Mouse (Mus musculus) embryonic stem cell, embryonic (primary cell): ENCODE data around the gene Mrps12.

ENCODE experiments used
- CTCF ChIA-PET, 4 experiments: fragments of 300-600 bp in 2 of 4; fragments of 350-600 bp in 2 of 4; sonication (Branson Sonifier 250); formaldehyde crosslinking; loops; one replicate each; lab custom pipeline; 2022; ENCODE audit warnings: inconsistent platforms in 2 of 4; lab: Charles Lee
- POLR2A ChIA-PET, 4 experiments: fragments of 300-600 bp in 2 of 4; fragments of 350-600 bp in 2 of 4; sonication (Branson Sonifier 250); formaldehyde crosslinking; loops; one replicate each; lab custom pipeline; 2022; ENCODE audit warnings: antibody characterized with exemption in 4 of 4, inconsistent platforms in 1 of 4; lab: Charles Lee

Mrps12 gene

DNA sequence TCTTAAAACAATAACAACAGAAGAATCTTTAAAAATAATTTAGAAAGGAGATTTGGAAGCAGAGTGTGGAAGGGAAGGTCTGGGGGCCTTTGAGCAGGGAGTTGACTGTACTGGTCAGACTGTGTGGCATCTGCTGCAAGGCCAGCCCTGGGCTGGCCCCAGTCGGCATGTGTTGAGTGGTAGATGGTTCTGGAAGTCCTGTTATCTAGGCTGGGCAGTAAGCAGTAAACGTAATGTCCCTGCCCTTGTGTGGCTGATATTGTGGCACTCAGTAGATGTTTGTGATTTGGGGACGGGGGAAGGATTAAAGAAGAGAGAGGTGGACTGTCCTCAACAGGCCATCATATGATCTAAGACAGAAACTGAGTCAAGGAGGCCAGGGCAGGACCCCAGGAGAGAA is 28.7 kb upstream of the Mrps12 start:
- ChIA-PET CTCF (interaction anchor here in 2 of 4 experiments (1.1 to 1.4 kb wide), 2 partner anchors 9 to 10 kb away, joined by 3 to 4 read pairs; no protein-coding TSS in a partner anchor), POLR2A (interaction anchor here in 3 of 4 experiments (0.5 to 1.4 kb wide), 7 partner anchors 10 to 1542 kb away, joined by 3 to 6 read pairs (median 4); no protein-coding TSS in a partner anchor)

DNA sequence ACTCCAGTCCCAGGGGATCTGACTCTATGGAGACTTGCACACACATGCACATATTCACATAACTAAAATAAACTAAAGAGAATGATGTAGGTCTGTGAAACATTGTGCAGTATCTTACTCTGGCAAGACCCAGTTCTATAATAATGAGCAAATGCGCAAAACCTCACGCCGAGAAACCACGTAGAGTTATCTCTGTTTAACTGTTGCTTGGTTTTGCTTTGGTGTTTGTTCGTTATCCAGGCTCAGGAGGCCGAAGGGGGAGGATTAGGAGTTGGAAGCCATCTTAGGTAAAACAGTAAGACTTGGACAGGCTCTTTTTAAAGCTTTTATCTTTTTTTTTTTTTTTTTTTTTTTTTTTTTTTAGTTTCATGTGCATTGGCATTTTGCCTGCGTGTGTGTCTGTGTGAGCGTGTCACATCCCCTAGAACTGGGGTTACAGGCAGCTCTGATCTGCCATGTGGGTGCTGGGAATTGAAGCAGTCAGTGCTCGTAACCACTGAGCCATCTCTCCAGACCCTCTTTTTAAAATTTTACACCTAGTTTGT is 27.9 kb upstream of the Mrps12 start:
- POLR2A ChIA-PET = interaction anchor here in 2 of 4 experiments (0.6 to 1.4 kb wide), 6 partner anchors 16 to 1541 kb away, joined by 3 to 6 read pairs (median 4); partner anchors contain the start of genes Mrps12 (in 1 of the 2) and Sars2 (in 1 of the 2)

DNA sequence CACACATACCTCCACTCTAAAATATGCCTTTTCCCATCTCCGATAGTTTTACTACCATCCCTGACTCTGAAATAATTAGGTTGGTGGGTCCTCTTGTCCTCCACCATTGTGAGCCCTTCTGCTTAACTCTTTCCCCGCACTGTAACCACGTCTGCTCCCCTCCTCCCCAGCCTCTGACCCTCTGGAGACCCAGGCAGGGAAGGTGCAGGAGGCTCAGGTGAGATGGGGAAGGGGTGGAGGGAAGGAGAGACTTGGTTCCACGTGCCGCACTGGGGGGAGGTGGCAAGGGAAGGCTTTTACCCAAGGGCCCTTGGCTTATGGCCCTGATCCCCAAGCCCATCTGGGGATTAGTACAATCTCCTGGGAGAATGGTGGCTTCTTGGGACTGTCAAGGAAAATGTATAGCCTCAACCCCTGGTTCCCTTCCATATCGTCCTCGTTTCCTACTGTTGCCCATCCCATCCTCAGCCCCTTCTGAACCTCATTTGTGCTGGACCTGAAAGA is 25.9 kb upstream of the Mrps12 start, which contains the start of gene Nfkbib:
Gene Nfkbib (minus strand): TSS at position 51 of the 504 bp plus-strand sequence.
- ChIA-PET POLR2A (interaction anchor here in 1 of 4 experiments (1.0 kb wide), 1 partner anchor 13 kb away, joined by 4 read pairs; no protein-coding TSS in a partner anchor), CTCF (no interaction called here)

More for the DNA sequence above, 27.9 kb upstream of the Mrps12 start:
- CTCF ChIA-PET = interaction anchor here in 1 of 4 experiments (0.6 kb wide), 3 partner anchors 25 to 284 kb away, joined by 3 to 6 read pairs (median 4); no protein-coding TSS in a partner anchor

DNA sequence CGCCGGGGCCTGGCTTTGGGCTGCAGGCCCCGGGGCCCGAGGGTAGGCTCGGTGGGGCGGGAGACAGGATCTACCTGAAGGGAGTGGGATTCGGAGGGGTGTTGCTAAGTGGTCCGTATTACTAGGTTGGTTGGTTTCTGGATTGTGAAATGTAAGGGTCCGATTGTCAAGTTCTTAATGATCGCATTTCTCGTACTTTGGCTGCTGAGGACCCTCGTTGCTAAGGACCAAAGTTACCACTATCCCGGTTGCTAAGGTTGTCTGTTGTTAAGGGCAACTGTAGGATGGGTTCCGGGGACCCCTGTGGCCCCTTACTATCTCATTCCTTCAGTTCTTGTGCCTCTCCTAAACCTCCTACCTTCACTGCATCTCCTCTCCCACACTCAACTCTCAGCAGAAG is 25.3 kb upstream of the Mrps12 start:
- POLR2A ChIA-PET = interaction anchor here in 3 of 4 experiments (0.5 to 5.5 kb wide), 74 partner anchors 8 to 1216 kb away, joined by 3 to 40 read pairs (median 4); partner anchors contain the start of genes Mrps12 (in 3 of the 3), Sars2 (in 3 of the 3), Ccer2 (in 2 of the 3) and Actn4 (in 1 of the 3)
- CTCF ChIA-PET = interaction anchor here (0.5 to 1.7 kb wide), 17 partner anchors 9 to 330 kb away, joined by 3 to 23 read pairs (median 3); partner anchors contain the start of genes Mrps12 (in 2 of the 4), Sars2 (in 2 of the 4), Eif3k (in 1 of the 4) and Fbxo17 (in 1 of the 4)

DNA sequence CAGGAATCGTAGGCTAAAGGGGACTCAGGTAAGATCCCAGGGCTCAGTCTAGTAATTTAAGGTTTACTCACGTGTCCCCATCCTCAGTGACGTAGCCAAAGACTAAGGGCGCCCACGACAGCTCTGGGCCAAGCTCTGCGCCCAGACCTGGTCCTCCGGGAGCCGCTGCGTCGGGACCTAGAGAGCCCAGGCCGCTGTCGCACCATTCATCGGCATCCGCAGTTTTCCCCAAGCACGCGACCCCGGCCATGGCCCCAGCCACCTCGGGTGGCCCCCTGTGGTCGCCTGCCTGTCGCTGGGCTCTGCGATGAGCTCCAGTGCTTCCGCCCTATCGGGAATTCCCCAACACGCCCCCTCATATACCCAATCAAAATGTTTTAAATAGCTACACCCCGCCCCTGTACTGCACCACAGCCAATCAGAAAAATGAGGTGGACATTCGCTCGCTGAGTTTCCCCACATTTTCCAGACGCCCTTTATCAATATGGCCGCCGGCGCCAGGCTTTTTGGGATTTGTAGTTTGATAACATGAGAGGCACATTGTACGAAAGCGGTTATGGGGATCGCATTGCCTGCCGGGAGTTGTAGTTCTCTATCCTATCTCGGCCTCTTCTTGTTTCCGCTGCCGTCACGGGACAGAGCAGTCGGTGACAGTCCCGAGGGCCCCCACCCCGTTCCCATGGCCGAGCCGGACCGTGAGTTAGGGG is 24.7 kb upstream of the Mrps12 start, which contains the start of gene Sirt2:
Gene Sirt2 (plus strand): TSS at position 563 of the 707 bp plus-strand sequence.
- ChIA-PET POLR2A (interaction anchor here in 3 of 4 experiments (0.5 to 5.5 kb wide), 84 partner anchors 8 to 1217 kb away, joined by 3 to 40 read pairs (median 4); partner anchors contain the start of genes Mrps12 (in 3 of the 3), Sars2 (in 3 of the 3), Ccer2 (in 2 of the 3) and Actn4 (in 1 of the 3)), CTCF (interaction anchor here (0.5 to 1.7 kb wide), 22 partner anchors 9 to 329 kb away, joined by 3 to 23 read pairs (median 3); partner anchors contain the start of genes Mrps12 (in 3 of the 4), Sars2 (in 3 of the 4), Eif3k (in 1 of the 4) and Fbxo17 (in 1 of the 4))

DNA sequence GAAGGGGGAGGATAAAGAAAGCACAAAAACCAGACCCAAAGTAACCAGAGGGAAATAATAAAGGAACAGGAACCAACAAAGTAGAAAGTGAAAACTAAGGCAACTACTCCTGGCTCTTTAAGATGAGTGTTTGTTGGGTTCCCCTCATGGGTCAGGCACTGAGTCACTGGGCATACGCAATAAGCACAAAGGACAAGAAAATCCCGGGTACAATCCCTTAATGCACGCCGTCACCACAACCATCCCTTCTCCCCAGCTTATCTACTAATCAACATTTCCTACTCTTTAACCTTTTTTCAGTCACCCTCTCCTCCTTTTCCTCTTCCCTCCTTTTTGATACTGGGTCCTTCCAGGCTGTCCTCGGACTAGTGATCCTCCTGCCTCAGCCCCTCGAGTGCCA is 23.6 kb upstream of the Mrps12 start:
- POLR2A ChIA-PET = interaction anchor here in 3 of 4 experiments (0.6 to 5.5 kb wide), 39 partner anchors 9 to 390 kb away, joined by 3 to 40 read pairs (median 6); partner anchors contain the start of genes Ccer2 (in 3 of the 3), Mrps12 (in 3 of the 3), Sars2 (in 3 of the 3) and Eif3k (in 1 of the 3)
- CTCF ChIA-PET = interaction anchor here (0.6 to 1.7 kb wide), 7 partner anchors 14 to 54 kb away, joined by 3 to 12 read pairs (median 4); partner anchors contain the start of genes Mrps12 (in 1 of the 4) and Sars2 (in 1 of the 4)

DNA sequence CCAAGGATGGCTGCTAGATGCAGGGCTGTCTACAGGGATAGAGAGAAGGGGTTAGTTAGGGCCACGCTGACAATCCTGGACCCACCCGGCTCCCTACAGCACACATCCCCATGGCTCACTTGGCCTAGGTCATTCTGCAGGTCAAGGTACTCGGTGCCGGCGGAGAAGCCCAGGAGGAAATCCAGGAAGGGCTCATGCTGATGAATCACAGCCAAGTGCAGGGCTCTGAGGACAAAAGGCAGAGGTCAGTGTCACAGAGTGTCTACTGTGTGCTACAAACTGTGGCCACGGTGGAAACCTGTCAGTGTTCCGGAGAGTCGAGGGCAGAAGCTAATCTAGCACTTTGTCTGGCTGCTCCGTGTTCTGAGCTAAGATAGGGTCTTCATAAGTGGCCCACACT is 20.3 kb upstream of the Mrps12 start:
- CTCF ChIA-PET = interaction anchor here in 3 of 4 experiments (0.6 to 1.4 kb wide), 7 partner anchors 15 to 110 kb away, joined by 3 to 5 read pairs (median 3); partner anchors contain the start of genes Mrps12 (in 1 of the 3) and Sars2 (in 1 of the 3)

DNA sequence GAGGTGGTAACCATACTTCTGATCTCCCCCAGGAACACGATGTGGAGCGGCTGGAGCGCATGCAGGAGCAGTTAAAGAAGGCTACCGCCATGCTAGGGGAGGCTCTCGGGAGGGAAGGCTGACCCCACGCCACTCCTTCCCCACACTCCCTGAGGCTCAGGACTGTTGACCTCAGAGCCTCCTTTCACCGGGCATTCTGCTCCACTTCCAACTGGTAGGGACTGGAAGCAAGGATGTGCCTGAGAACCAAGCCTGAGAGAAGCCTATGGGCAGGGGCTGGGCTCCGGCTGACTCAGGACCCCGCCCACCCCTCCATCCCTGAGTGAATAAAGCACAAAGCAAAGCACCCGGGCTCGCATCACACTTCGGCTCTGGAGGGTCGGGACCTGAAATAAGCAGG is 17.0 kb upstream of the Mrps12 start:
- POLR2A ChIA-PET = interaction anchor here in 2 of 4 experiments (0.7 to 1.8 kb wide), 3 partner anchors 8 to 32 kb away, joined by 3 to 5 read pairs (median 3); partner anchors contain the start of genes Mrps12 (in 1 of the 2), Sars2 (in 1 of the 2) and Sirt2 (in 1 of the 2)
- CTCF ChIA-PET = interaction anchor here in 1 of 4 experiments (0.9 to 1.2 kb wide), 2 partner anchors 17 to 21 kb away, joined by 3 to 4 read pairs; partner anchors contain the start of genes Mrps12 and Sars2

More for the DNA sequence above, 20.3 kb upstream of the Mrps12 start:
- POLR2A ChIA-PET = interaction anchor here in 2 of 4 experiments (0.8 to 5.5 kb wide), 8 partner anchors 11 to 69 kb away, joined by 3 to 38 read pairs (median 6); partner anchors contain the start of genes Mrps12 (in 2 of the 2), Sars2 (in 2 of the 2) and Fbxo27 (in 1 of the 2)

DNA sequence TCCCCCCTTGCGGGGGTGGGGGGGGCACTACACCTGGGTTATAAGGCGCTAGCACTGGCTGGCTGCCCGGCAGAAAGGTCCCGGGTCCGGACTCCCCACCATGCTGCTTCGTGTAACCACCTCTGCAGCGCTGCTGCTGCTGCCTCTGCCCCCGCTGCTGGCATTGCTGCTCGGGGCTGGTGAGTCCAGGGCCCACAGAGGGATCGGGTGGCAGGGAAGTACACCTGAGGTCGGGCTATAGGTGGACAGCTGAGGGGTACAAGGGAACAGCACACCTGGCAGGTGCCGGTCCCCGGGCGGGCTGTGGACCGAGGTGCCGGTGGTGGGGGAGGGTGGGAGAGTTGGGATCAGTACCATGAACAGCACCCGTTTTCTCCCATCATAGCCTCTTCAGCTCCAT is 14.5 kb upstream of the Mrps12 start, which contains the start of gene Ccer2:
Gene Ccer2 (plus strand): TSS at position 96 of the 400 bp plus-strand sequence.
- ChIA-PET POLR2A (interaction anchor here in 3 of 4 experiments (0.6 to 3.4 kb wide), 13 partner anchors 8 to 509 kb away, joined by 3 to 21 read pairs (median 4); partner anchors contain the start of genes Mrps12 (in 2 of the 3), Sars2 (in 2 of the 3) and Sirt2 (in 2 of the 3)), CTCF (interaction anchor here in 3 of 4 experiments (0.5 to 2.4 kb wide), 3 partner anchors 14 to 24 kb away, joined by 3 to 6 read pairs (median 5); partner anchors contain the start of genes Mrps12 (in 2 of the 3) and Sars2 (in 2 of the 3))

DNA sequence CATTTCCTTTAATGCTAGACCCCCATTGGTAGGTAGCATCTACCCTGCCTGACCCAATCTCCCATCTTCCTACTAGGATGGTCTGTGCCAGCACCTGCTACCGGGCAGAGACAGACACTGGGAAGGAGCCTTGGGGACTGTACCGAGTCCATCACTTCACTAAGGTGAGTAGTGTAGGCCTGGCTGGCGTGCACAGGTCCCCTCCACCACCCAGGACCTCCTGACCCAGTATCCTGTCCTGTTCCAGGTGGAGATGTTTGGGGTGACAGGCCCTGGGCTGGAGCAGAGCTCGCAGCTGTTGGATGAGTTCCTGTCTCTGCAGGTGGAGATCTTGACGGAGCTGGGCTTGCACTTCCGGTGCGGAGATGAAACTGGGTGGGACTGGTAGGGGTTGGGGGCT is 8.3 kb upstream of the Mrps12 start:
- CTCF ChIA-PET = interaction anchor here in 1 of 4 experiments (0.6 to 2.1 kb wide), 2 partner anchors 8 to 130 kb away, joined by 3 to 9 read pairs; partner anchors contain the start of genes Mrps12 and Sars2
- POLR2A ChIA-PET = interaction anchor here in 2 of 4 experiments (1.0 to 2.9 kb wide), 6 partner anchors 8 to 44 kb away, joined by 3 to 11 read pairs (median 5); partner anchors contain the start of genes Mrps12 (in 2 of the 2), Sars2 (in 2 of the 2) and Sirt2 (in 2 of the 2)

DNA sequence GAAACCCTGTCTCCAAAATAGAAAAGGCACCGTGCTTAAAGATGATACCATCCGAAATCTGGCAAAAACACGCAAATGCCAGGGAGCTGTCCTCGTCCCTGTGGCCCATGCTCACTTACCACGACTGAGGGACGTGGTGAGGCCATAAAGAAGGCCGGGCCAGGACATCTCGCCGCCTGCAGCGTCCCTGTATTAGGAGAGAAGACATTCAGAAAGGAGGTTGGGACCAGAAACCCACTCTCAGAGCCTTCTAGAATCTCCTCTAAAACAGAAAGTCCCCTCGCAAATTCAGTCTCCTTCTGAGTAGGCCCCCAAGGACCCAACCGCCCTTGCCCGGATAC is 282 bp downstream of the Mrps12 start:
- ChIA-PET POLR2A (interaction anchor here in 3 of 4 experiments (0.6 to 3.2 kb wide), 85 partner anchors 8 to 777 kb away, joined by 3 to 38 read pairs (median 5); partner anchors contain the start of genes Sirt2 (in 3 of the 3), Ccer2 (in 2 of the 3), Fbxo17 (in 2 of the 3) and Med29 (in 2 of the 3)), CTCF (interaction anchor here (0.5 to 2.1 kb wide), 56 partner anchors 8 to 1255 kb away, joined by 3 to 25 read pairs (median 4); partner anchors contain the start of genes Sirt2 (in 2 of the 4), Capn12 (in 1 of the 4), Ccer2 (in 1 of the 4) and Eif3k (in 1 of the 4))

DNA sequence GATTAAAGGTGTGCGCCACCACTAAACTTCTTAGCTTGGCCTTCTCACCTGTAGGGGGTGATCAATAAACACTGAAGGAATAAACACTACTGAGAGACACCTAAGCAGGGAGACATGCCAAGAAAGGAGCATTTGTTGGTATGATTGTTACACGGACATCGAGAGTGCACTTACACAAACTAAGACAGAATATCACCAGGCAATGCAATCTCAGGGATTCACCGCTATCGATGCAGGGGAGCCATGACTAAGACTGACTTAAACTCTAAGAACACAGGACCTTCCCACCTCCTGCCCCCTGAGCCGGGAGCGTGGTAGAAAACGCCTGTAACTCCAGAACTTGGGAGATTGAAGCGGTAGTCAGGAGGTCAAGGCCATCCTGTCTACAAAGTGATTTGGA is 671 bp downstream of the Mrps12 start:
- CTCF ChIA-PET = interaction anchor here in 3 of 4 experiments (0.7 to 1.9 kb wide), 5 partner anchors 65 to 504 kb away, joined by 3 to 4 read pairs (median 3); no protein-coding TSS in a partner anchor
- POLR2A ChIA-PET = interaction anchor here in 3 of 4 experiments (0.7 to 3.1 kb wide), 21 partner anchors 8 to 390 kb away, joined by 3 to 38 read pairs (median 5); partner anchors contain the start of genes Ccer2 (in 1 of the 3), Fbxo27 (in 1 of the 3), Med29 (in 1 of the 3) and Paf1 (in 1 of the 3)

DNA sequence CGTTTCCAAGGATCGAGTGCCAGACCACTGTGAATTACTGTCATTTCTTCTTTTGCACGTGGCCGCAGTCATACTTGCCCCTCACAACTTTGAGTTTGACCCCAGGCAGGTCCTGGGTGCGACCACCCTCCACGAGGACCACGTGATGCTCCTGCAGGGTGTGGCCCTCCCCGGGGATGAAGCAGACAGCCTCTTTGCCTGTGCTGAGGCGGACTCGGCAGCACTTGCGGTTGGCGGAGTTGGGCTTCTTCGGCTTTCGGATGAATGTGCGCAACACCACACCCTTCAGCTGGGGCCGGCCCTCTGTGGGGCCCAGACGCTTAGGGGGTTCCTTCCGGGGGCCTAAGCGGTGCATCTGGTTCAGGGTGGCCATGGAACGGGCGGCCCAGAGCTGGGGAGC is 1.8 kb downstream of the Mrps12 start:
- CTCF ChIA-PET = interaction anchor here in 2 of 4 experiments (0.5 to 1.1 kb wide), 3 partner anchors 9 to 64 kb away, joined by 3 to 5 read pairs (median 3); no protein-coding TSS in a partner anchor

DNA sequence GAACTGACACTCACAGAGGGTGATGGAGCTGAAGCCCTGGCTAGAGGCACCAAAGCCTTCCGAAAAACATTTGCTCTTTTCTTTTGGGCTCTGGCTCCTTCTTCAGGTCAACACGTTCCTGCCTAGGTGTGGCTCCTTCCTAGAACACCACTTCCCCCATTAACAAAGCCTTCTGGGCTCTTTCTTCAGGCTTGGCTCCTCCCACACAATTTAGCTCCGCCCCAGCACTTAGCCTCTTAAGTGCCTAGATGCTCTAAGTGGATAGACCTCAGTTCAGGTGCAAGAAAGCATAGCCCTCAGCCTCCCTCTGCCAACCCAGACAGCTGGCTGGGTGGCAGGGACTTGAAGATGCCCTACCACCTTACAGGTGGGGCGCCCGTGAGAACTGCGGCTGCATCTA is 5.9 kb downstream of the Mrps12 start:
- ChIA-PET CTCF (interaction anchor here in 2 of 4 experiments (0.5 to 1.6 kb wide), 10 partner anchors 8 to 558 kb away, joined by 3 to 5 read pairs (median 3); partner anchors contain the start of genes Gmfg (in 1 of the 2) and Sirt2 (in 1 of the 2)), POLR2A (interaction anchor here in 2 of 4 experiments (0.6 to 5.2 kb wide), 55 partner anchors 9 to 571 kb away, joined by 3 to 36 read pairs (median 4); partner anchors contain the start of genes Fbxo17 (in 2 of the 2), Sirt2 (in 2 of the 2), Dyrk1b (in 1 of the 2) and Eif3k (in 1 of the 2))

More for the DNA sequence above, 1.8 kb downstream of the Mrps12 start:
- POLR2A ChIA-PET = interaction anchor here in 2 of 4 experiments (0.8 to 1.7 kb wide), 5 partner anchors 12 to 73 kb away, joined by 3 to 5 read pairs (median 3); partner anchors contain the start of gene Sirt2 (in 1 of the 2)

DNA sequence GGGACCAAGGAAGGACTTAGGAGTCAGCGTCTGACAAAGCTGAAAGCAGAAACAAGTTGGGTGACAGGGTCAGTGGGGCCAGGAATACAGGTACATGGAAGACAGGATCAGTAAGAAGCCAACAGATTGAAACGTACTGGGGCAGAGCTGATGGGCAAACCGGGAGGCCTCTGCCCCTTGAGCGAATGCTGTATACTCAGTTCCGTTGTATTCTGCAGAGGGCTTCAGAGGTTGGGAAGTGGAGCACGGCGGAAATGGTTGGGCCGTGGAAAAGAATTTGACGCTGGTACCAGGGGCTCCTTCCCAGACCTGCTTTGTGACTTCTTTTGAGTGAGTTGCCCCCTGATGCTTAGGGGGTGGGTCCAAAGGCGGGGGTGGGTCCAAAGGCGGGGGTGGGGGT is 8.4 kb downstream of the Mrps12 start:
- POLR2A ChIA-PET = interaction anchor here in 3 of 4 experiments (0.5 to 5.2 kb wide), 58 partner anchors 9 to 1226 kb away, joined by 3 to 37 read pairs (median 4); partner anchors contain the start of genes Fbxo17 (in 3 of the 3), Mrps12 (in 3 of the 3), Sars2 (in 3 of the 3) and Pak4 (in 2 of the 3)
- CTCF ChIA-PET = interaction anchor here in 2 of 4 experiments (0.8 to 2.7 kb wide), 7 partner anchors 9 to 137 kb away, joined by 3 to 22 read pairs (median 4); partner anchors contain the start of genes Mrps12 (in 2 of the 2) and Sars2 (in 2 of the 2)
